Mouse (Mus musculus) myocyte (in vitro differentiated cells): ENCODE data around the gene Rundc1.

Source experiments
- CEBPB ChIP-seq: IDR thresholded peaks from 2 replicates; pipeline ENCODE4 v1.6.1; 2011; ENCODE audit warnings: mild to moderate bottlenecking, moderate library complexity; ENCODE audit not compliant: poor library complexity, insufficient read depth, severe bottlenecking
- E2F4 ChIP-seq: IDR thresholded peaks from one replicate; pipeline ENCODE4 v1.6.1; 2011; ENCODE audit warnings: mild to moderate bottlenecking, control low read depth, moderate library complexity; ENCODE audit not compliant: insufficient read depth
- MAX ChIP-seq: IDR thresholded peaks from one replicate; pipeline ENCODE4 v1.6.1; 2011; ENCODE audit warnings: low read depth, mild to moderate bottlenecking, control low read depth
- MYOD1 ChIP-seq, 3 experiments: IDR thresholded peaks; one replicate each; pipeline ENCODE4 v1.6.1; 2011; ENCODE audit warnings: control low read depth in 2 of 3, low read depth in 2 of 3, mild to moderate bottlenecking in 2 of 3, moderate library complexity in 1 of 3; ENCODE audit not compliant: insufficient read length in 2 of 3, control insufficient read depth in 1 of 3
- POLR2AphosphoS2 ChIP-seq: IDR thresholded peaks from one replicate; pipeline ENCODE4 v1.6.1; 2011; ENCODE audit warnings: low read depth, control low read depth; ENCODE audit not compliant: insufficient read length

GRCm38 (mm10) chr11:101378926-101379325, 46.0 kb upstream of the Rundc1 start:
- TF ChIP-seq POLR2AphosphoS2, result no peak
- no peak for TF ChIP-seq CEBPB
- TF ChIP-seq MAX, result no peak
- TF ChIP-seq E2F4, result no peak
- TF ChIP-seq MYOD1 (IDR thresholded peaks at IDR 0.05; ENCODE audit: control insufficient read depth in 1 of 3, insufficient read length in 2 of 3, low read depth in 2 of 3), result no peak
